Mouse (Mus musculus): ENCODE results near the gene Fnbp1.

- TF ChIP-seq CTCF (IDR thresholded peaks at IDR 0.05; ENCODE audit: extremely low read depth, insufficient read depth, low read length) (no peak), POLR2A (IDR thresholded peaks at IDR 0.05; ENCODE audit: extremely low read depth, insufficient read depth, low read length) (no peak)
Measured at GRCm38 (mm10) chr2:31088871-31089270, 52.9 kb downstream of the Fnbp1 start.

Measured in cortical plate, adult 2 months (tissue).